Mouse (Mus musculus) midbrain, embryonic 13.5 days (tissue): ENCODE measurements around the gene Gm14781. TPM values are rescaled to one million over a fixed set of nuclear protein-coding genes. Genes with fewer than 3 reads are reported as not detected.
"Not testable (repeated sequence)": the region's sequence is repeated elsewhere in the genome, so short reads cannot be mapped to it uniquely, and the experiment has no call there.

ENCODE experiments used
- ATAC-seq: fragments of 200-750 bp; cut with Nextera tagmentation; 2 replicates; pipeline ENCODE4 v1.8.0; 2017; ENCODE audit warnings: mild to moderate bottlenecking, moderate TSS enrichment, moderate library complexity
- H3K27ac ChIP-seq: fragments of 300-500 bp; sonication (generic); 2 replicates; pipeline ENCODE4 v1.5.1; 2015; ENCODE audit warnings: inconsistent platforms, mild to moderate bottlenecking, moderate library complexity
- H3K27me3 ChIP-seq: fragments of 300-500 bp; sonication (generic); 2 replicates; pipeline ENCODE4 v1.6.1; 2015; ENCODE audit warnings: mild to moderate bottlenecking, inconsistent platforms
- H3K36me3 ChIP-seq: fragments of 300-500 bp; sonication (generic); 2 replicates; pipeline ENCODE4 v1.6.1; 2015; ENCODE audit warnings: mild to moderate bottlenecking, inconsistent platforms
- H3K4me1 ChIP-seq: fragments of 300-500 bp; sonication (generic); replicated peaks from 2 replicates; pipeline ENCODE4 v1.6.1; 2015; ENCODE audit warnings: inconsistent platforms
- H3K4me2 ChIP-seq: fragments of 300-500 bp; sonication (generic); replicated peaks from 2 replicates; pipeline ENCODE4 v1.6.1; 2015; ENCODE audit warnings: moderate library complexity, mild to moderate bottlenecking, inconsistent platforms
- H3K4me3 ChIP-seq: fragments of 300-500 bp; sonication (generic); replicated peaks from 2 replicates; pipeline ENCODE4 v1.5.1; 2015; ENCODE audit warnings: mild to moderate bottlenecking, inconsistent platforms
- H3K9ac ChIP-seq: fragments of 300-500 bp; sonication (generic); replicated peaks from 2 replicates; pipeline ENCODE4 v1.6.1; 2015; ENCODE audit warnings: mild to moderate bottlenecking, inconsistent platforms
- H3K9me3 ChIP-seq: fragments of 300-500 bp; sonication (generic); 2 replicates; pipeline ENCODE4 v1.6.1; 2016; ENCODE audit warnings: mild to moderate bottlenecking, inconsistent platforms
- WGBS: fragments of 180-500 bp; shearing (Covaris S2); methylation state at CpG from one replicate; pipeline ENCODE4 v1.1.7; 2015; 5-methylcytosine and 5-hydroxymethylcytosine counted together
- polyA plus RNA-seq: library from polyadenylated mRNA; unstranded; fragments of >200 nt; fragmentation: Nextera tagmentation; extraction: Ambion mirVana; gene quantifications from 2 replicates; pipeline ENCODE4 v1.2.1, GENCODE M21; 2015

Gene Gm14781
- polyA plus RNA-seq = not detected in 2 replicates

GRCm38 (mm10) chrX:91631894-91632293 is at the start of gene Gm14781:
Gene Gm14781, plus strand, starts transcription at chrX:91632194.
- not testable (repeated sequence) for H3K9ac ChIP-seq, H3K9me3 ChIP-seq, H3K4me2 ChIP-seq, H3K4me1 ChIP-seq, ATAC-seq, H3K36me3 ChIP-seq, H3K4me3 ChIP-seq, H3K27ac ChIP-seq, H3K27me3 ChIP-seq
- 80% methylated on average over 1 of the region's 1 CpGs for WGBS

GRCm38 (mm10) chrX:91654964-91655575 is 23.1 kb downstream of the Gm14781 start:
- not testable (repeated sequence) for H3K27ac ChIP-seq, H3K9ac ChIP-seq, H3K4me1 ChIP-seq, H3K9me3 ChIP-seq, H3K36me3 ChIP-seq, ATAC-seq, H3K27me3 ChIP-seq, H3K4me2 ChIP-seq, H3K4me3 ChIP-seq

Other genes starting within 250 kb of the Gm14781 start
- gene Gm5072, start 239.7 kb upstream of the Gm14781 start, polyA plus RNA-seq = not detected in 2 replicates
- not detected in 2 replicates for gene Gm8914, start 152.1 kb upstream of the Gm14781 start, polyA plus RNA-seq
- not detected in 2 replicates for gene 1700084M14Rik, start 56.3 kb upstream of the Gm14781 start, polyA plus RNA-seq
- gene Mageb5, start 150.8 kb downstream of the Gm14781 start, polyA plus RNA-seq = not detected in 2 replicates